Mouse (Mus musculus) heart, postnatal 0 days (tissue): ENCODE measurements around the gene Slc27a2.
"Not testable (repeated sequence)": the region's sequence is repeated elsewhere in the genome, so short reads cannot be mapped to it uniquely, and the experiment has no call there.

Source experiments
- CTCF ChIP-seq: IDR thresholded peaks from 2 replicates; pipeline ENCODE4 v1.5.1; 2016; ENCODE audit warnings: antibody characterized with exemption, control low read depth, low read depth
- EP300 ChIP-seq: IDR thresholded peaks from 2 replicates; pipeline ENCODE4 v1.6.1; 2016; ENCODE audit warnings: antibody characterized with exemption, low read depth

DNA sequence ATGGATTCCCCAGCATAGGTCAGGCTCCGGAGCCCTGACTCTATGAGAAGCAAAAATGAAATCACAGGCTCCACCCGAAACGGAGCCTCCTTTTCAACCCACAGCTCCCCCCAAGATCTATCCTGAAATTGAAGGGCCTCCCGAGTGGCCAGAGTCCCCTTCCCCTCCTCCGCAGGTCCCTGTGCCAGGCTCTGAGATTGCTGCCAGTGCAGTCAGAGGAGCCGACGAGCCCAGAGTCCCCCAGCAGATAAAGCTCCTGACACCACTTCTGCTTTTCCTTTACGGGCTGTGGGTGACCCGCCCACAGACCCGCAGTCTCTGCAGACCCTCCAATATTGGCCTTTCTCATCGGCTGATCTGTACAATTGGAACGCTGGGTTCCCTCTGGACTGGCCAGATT, 57.4 kb downstream of the Slc27a2 start:
- not testable (repeated sequence) for TF ChIP-seq CTCF, EP300
